Mouse (Mus musculus): Measurements from ENCODE around the gene Gm28372.

GRCm38 (mm10) chr2:130451727-130452090 lies 46.7 kb downstream of the Gm28372 start:
- no peak for TF ChIP-seq CTCF (IDR thresholded peaks at IDR 0.05; ENCODE audit: borderline replicate concordance, insufficient read depth, low read length)
- no peak for TF ChIP-seq POLR2A (IDR thresholded peaks at IDR 0.05; ENCODE audit: low read depth, low read length)

Measured in embryonic fibroblast, embryonic 13.5 days (primary cell).